Mouse (Mus musculus): ENCODE results near the gene Rsph6a. TPM values are rescaled to one million over a fixed set of nuclear protein-coding genes. Genes with fewer than 3 reads are reported as not detected.

The Rsph6a gene
- polyA plus RNA-seq, 1 experiment from 2014 or later: not detected

DNA sequence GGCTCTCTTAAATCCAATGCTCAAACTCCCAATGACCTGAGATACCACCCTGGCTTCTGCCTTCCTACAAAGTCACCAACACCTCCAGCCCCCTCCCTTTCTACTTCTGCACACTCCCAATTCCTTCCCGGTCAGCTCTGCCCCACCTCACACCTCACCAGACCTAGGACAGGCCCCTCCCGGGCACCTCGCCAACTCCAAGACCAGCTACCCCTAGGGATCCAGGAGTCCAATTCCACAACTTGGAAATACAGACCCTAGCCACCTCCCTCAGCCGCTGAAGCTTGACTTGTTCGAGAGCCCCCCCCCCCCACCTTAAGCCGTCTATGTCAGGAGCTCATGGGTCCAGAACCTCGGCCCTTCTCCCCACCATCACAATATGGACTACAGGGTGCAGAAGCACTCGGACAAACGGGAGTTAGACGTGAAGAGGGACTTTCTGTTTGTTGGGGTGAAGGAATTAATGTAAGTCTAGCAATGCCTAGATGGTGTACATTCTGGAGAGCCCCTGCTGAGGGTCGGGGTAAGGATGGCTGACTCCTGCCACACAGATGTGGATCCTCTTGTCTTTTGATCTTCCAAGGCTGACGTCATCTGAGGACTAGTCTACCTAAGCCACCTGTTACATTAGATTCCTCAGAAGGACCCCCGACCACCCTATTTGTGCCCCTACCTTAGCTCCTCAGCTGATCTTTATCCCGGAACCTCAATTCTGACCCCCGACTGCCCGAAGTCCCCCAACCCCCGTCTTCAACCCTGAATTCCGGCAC, 32.1 kb upstream of the Rsph6a start:
- H3K4me1 ChIP-seq: peaks cover 25% of the 10 kb centered on the region
- H3K4me3 ChIP-seq: peak overlapping the region; percentile 95
- ATAC-seq (ENCODE audit: insufficient number of reproducible peaks, low FRiP score, low TSS enrichment, low read depth): no peak
- peak overlapping the region; percentile 14 for H3K4me2 ChIP-seq
- no peaks in the 10 kb centered on the region for H3K9me3 ChIP-seq
- WGBS: 50% methylated on average over 18 of the region's 18 CpGs
- H3K9ac ChIP-seq: 0 out of 2 replicates have a peak overlapping the region, but pooled peaks have one; percentile 10
- peaks cover 40% of the 10 kb centered on the region for H3K27me3 ChIP-seq
- H3K36me3 ChIP-seq: no peaks in the 10 kb centered on the region
- no peak overlapping the region for H3K27ac ChIP-seq

GRCm38 (mm10) chr7:19023357-19023814, 31.1 kb upstream of the Rsph6a start, which contains the start of gene Foxa3:
Foxa3 (minus strand) TSS chr7:19023538.
- H3K4me1 ChIP-seq: peaks cover 29% of the 10 kb centered on the region
- no peak for ATAC-seq (ENCODE audit: insufficient number of reproducible peaks, low FRiP score, low TSS enrichment, low read depth)
- no peaks in the 10 kb centered on the region for H3K9me3 ChIP-seq
- H3K4me3 ChIP-seq: peak within 1 kb of the TSS; percentile 95
- H3K36me3 ChIP-seq: no peaks in the 10 kb centered on the region
- H3K4me2 ChIP-seq: peak within 1 kb of the TSS; percentile 81
- H3K27me3 ChIP-seq: peaks cover 40% of the 10 kb centered on the region
- peak within 1 kb of the TSS; percentile 61; the same call in 1 of the 2 replicates for H3K27ac ChIP-seq
- 4% methylated on average over 28 of the region's 30 CpGs for WGBS
- H3K9ac ChIP-seq: peak within 1 kb of the TSS; percentile 89

DNA sequence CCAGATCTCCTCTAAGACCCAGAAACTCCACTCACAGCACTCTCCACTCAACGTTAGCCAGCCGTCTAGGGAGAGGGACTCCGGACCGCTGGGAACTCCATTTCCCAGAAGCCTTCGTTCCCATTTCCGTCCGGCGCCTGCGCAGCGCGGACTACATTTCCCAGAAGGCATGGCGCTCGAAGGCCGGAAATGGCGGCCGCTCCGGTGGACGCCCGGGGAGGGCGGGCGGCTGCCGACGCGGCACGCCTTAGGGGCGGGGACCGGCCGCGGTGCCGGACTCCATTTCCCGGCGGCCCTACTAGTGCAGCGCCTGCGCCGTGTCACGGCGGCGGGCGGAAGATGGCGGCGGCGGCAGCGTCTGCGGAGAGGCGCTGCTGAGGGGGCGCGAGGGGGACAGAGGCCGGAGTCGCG, 30.4 kb upstream of the Rsph6a start, which contains the start of gene Sympk:
TSS of gene Sympk (plus strand) at position 282 of the 411 bp plus-strand sequence.
- peaks cover 5% of the 10 kb centered on the region for H3K36me3 ChIP-seq
- WGBS: under 1% methylated on average over 42 of the region's 50 CpGs
- H3K27ac ChIP-seq: peak within 1 kb of the TSS; percentile 61
- peaks cover 40% of the 10 kb centered on the region for H3K27me3 ChIP-seq
- peak; percentile 92 for ATAC-seq (ENCODE audit: insufficient number of reproducible peaks, low FRiP score, low TSS enrichment, low read depth)
- H3K4me2 ChIP-seq: peak within 1 kb of the TSS; percentile 81
- H3K9me3 ChIP-seq: no peaks in the 10 kb centered on the region
- H3K9ac ChIP-seq: peak within 1 kb of the TSS; percentile 89
- H3K4me3 ChIP-seq: peak within 1 kb of the TSS; percentile 95
- peaks cover 29% of the 10 kb centered on the region for H3K4me1 ChIP-seq

GRCm38 (mm10) chr7:19024581-19025255, 29.8 kb upstream of the Rsph6a start:
- H3K27me3 ChIP-seq: peaks cover 40% of the 10 kb centered on the region
- H3K4me2 ChIP-seq: peak overlapping the region; percentile 81
- peaks cover 11% of the 10 kb centered on the region for H3K36me3 ChIP-seq
- H3K9ac ChIP-seq: peak overlapping the region; percentile 89
- H3K4me1 ChIP-seq: peaks cover 29% of the 10 kb centered on the region
- H3K27ac ChIP-seq: peak overlapping the region; percentile 61
- WGBS: 1% methylated on average over 36 of the region's 36 CpGs
- ATAC-seq (ENCODE audit: insufficient number of reproducible peaks, low FRiP score, low TSS enrichment, low read depth): peak; percentile 20; the same call in 1 of the 2 replicates
- H3K4me3 ChIP-seq: peak overlapping the region; percentile 95
- H3K9me3 ChIP-seq: no peaks in the 10 kb centered on the region

DNA sequence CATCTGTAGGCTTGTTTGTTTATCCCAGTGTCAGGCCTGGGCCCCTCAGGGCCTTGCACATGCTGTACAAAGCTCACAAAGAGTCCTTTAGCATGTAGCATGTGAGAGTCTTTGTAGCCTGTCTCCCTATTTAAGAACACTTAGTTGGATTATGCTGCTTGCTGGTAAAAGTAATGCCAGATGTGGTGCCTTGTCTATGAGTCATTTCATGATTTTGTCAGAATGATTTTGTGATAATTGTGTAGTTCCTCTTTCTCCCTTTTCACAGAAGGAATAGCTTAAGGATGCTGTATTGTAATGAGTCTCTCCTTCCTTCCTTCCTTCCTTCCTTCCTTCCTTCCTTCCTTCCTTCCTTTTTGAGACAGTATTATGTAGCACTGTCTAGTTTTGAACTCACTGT, 26.4 kb upstream of the Rsph6a start:
- H3K36me3 ChIP-seq: peaks cover 43% of the 10 kb centered on the region
- ATAC-seq (ENCODE audit: insufficient number of reproducible peaks, low FRiP score, low TSS enrichment, low read depth): no peak
- no peak overlapping the region for H3K4me2 ChIP-seq
- H3K9ac ChIP-seq: no peak overlapping the region
- H3K27ac ChIP-seq: no peak overlapping the region
- H3K27me3 ChIP-seq: peaks cover 9% of the 10 kb centered on the region
- peaks cover 29% of the 10 kb centered on the region for H3K4me1 ChIP-seq
- no peaks in the 10 kb centered on the region for H3K9me3 ChIP-seq
- H3K4me3 ChIP-seq: no peak overlapping the region

- no peaks in the 10 kb centered on the region for H3K27me3 ChIP-seq
- no peak overlapping the region for H3K4me2 ChIP-seq
- no peak for ATAC-seq (ENCODE audit: insufficient number of reproducible peaks, low FRiP score, low TSS enrichment, low read depth)
- no peaks in the 10 kb centered on the region for H3K9me3 ChIP-seq
- 69% methylated on average over 6 of the region's 6 CpGs for WGBS
- H3K9ac ChIP-seq: no peak overlapping the region
- peaks cover 52% of the 10 kb centered on the region for H3K36me3 ChIP-seq
- H3K4me3 ChIP-seq: no peak overlapping the region
- peaks cover 20% of the 10 kb centered on the region for H3K4me1 ChIP-seq
- H3K27ac ChIP-seq: no peak overlapping the region
Measured at GRCm38 (mm10) chr7:19029084-19029653, 25.3 kb upstream of the Rsph6a start.

DNA sequence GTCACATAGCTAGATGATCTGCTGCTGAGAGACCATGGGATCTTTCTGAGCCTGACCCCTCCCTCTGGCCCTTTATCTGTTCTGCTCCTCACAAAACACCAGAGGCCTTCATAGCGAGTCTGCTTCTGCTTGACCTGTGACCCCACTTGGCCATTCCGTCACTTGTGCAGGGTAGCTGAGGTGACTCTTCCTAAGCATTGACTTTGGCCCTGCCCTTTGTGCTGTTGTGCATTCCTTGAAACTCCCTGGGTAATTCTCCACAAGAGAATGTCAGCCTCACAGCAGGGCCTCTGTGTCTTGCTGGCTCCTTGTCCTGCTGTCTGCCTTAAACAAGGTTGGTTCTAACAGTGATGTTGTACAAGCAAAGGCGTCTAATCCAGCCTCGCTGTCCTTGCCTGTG, 22.8 kb upstream of the Rsph6a start:
- H3K27me3 ChIP-seq: no peaks in the 10 kb centered on the region
- H3K9ac ChIP-seq: no peak overlapping the region
- no peak overlapping the region for H3K27ac ChIP-seq
- no peak for ATAC-seq (ENCODE audit: insufficient number of reproducible peaks, low FRiP score, low TSS enrichment, low read depth)
- H3K4me2 ChIP-seq: no peak overlapping the region
- no peaks in the 10 kb centered on the region for H3K9me3 ChIP-seq
- no peak overlapping the region for H3K4me3 ChIP-seq
- H3K4me1 ChIP-seq: peaks cover 4% of the 10 kb centered on the region; the same call in 1 of the 2 replicates
- WGBS: 82% methylated on average over 4 of the region's 4 CpGs
- H3K36me3 ChIP-seq: peaks cover 77% of the 10 kb centered on the region

DNA sequence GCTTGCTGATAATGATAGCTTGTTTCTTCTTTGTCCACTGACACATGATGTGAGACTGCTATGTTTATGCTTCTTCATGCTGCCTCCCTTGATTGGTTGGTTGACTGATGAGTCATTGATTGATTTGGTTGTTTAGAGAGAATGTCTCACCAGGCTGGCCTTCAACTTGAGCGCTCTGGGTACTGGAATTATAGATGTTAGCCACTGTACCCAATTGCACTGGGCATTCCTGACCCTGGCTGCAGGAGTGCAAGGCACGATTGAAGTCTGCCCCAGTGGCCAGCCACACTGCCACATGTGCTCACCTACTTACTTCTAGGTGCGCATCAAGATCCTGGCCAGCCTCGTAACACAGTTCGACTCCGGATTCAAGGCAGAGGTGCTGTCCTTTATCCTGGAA, 9.9 kb upstream of the Rsph6a start:
- WGBS: 93% methylated on average over 6 of the region's 6 CpGs
- ATAC-seq (ENCODE audit: insufficient number of reproducible peaks, low FRiP score, low TSS enrichment, low read depth): no peak
- H3K27me3 ChIP-seq: no peaks in the 10 kb centered on the region
- no peak overlapping the region for H3K4me2 ChIP-seq
- H3K9me3 ChIP-seq: no peaks in the 10 kb centered on the region
- no peak overlapping the region for H3K4me3 ChIP-seq
- H3K27ac ChIP-seq: no peak overlapping the region
- H3K9ac ChIP-seq: no peak overlapping the region
- no peaks in the 10 kb centered on the region for H3K4me1 ChIP-seq
- peaks cover 99% of the 10 kb centered on the region for H3K36me3 ChIP-seq

DNA sequence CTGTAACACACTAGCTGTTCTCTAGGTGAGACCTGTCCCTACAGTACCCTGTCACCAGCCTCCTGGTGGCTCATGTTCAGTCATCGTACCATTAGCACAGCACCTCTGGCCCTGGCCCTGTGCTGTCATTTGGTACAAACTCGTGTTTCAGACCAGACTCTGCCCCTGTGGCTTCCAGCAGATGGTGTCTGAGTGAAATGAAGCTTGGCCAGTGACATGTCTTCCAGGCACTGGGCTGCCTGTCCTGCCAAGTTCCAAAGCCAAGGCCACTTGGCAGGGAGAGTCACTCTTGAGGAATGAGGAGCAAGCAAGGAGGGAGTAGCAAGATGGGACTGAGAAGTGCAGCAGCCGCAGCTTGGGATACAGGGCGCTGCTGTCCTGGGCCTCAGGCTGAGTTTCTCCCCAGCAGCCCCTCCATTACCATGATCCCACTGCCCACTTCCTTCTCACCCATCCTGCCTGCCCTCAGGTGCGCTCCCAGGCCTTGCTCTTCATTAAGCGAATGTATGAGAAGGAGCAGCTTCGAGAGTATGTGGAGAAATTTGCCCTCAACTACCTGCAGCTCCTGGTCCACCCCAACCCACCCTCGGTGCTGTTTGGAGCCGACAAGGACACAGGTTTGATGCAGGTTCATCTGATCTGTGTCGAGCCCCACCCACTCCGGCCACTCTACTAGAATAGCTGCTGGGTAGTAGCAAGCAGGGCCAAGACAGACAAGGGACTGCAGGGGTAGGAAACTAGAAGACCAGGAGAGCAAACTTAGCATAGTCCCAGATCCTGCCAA, 8.0 kb upstream of the Rsph6a start:
- H3K27me3 ChIP-seq: no peaks in the 10 kb centered on the region
- no peak overlapping the region for H3K27ac ChIP-seq
- WGBS: 89% methylated on average over 11 of the region's 11 CpGs
- H3K4me1 ChIP-seq: no peaks in the 10 kb centered on the region
- peaks cover 99% of the 10 kb centered on the region for H3K36me3 ChIP-seq
- ATAC-seq (ENCODE audit: insufficient number of reproducible peaks, low FRiP score, low TSS enrichment, low read depth): no peak
- H3K4me3 ChIP-seq: no peak overlapping the region
- no peak overlapping the region for H3K4me2 ChIP-seq
- H3K9me3 ChIP-seq: no peaks in the 10 kb centered on the region
- H3K9ac ChIP-seq: no peak overlapping the region

DNA sequence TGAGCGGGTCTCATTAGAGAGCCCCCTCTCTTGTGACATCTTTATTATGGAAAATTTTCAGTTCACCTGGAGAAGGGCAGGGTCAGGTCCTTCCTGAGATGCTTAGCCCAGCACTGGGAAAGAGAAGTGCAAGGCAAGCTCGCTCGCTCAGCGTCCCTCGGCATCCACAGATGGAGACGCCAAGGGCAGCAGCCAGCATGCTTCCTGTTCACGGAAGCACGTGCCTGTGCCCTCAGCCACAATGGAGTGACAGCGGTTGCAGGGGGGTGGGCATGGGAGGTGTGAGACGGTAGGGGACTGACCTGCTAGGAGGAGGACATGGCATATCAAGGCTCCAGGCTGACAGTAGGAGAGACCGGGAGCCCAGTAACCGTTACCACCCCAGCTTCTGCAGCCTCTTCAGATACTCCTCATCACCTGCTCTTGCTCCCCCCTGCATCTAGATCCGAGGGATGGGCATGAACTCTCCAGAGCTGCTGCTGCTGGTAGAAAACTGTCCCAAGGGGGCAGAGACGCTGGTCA, 6.4 kb upstream of the Rsph6a start:
- H3K9me3 ChIP-seq: no peaks in the 10 kb centered on the region
- H3K27me3 ChIP-seq: no peaks in the 10 kb centered on the region
- H3K4me3 ChIP-seq: no peak overlapping the region
- peaks cover 98% of the 10 kb centered on the region for H3K36me3 ChIP-seq
- H3K4me1 ChIP-seq: no peaks in the 10 kb centered on the region
- no peak overlapping the region for H3K9ac ChIP-seq
- no peak overlapping the region for H3K27ac ChIP-seq
- 87% methylated on average over 14 of the region's 14 CpGs for WGBS
- no peak for ATAC-seq (ENCODE audit: insufficient number of reproducible peaks, low FRiP score, low TSS enrichment, low read depth)
- no peak overlapping the region for H3K4me2 ChIP-seq

DNA sequence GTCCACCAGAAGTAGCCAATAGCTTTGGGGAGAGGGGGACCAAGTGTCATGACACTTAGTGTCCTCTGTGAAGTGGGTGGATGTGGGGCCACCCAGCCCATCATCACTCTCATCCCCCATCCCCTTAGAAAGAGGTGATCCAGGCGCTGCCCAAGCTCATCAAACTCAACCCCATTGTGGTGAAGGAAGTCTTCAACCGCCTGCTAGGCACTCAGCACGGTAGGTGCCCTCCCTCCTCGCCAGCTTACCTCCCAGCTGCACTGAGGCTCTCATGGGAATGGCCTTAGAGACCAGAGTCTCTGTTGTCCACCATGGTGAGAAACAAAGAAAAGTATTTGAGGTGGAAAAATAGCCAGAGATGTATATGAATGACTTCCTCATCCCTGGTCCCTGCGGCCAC, 5.2 kb upstream of the Rsph6a start:
- H3K4me3 ChIP-seq: no peak overlapping the region
- no peak overlapping the region for H3K27ac ChIP-seq
- H3K4me2 ChIP-seq: no peak overlapping the region
- no peak overlapping the region for H3K9ac ChIP-seq
- peaks cover 94% of the 10 kb centered on the region for H3K36me3 ChIP-seq
- no peaks in the 10 kb centered on the region for H3K9me3 ChIP-seq
- no peak for ATAC-seq (ENCODE audit: insufficient number of reproducible peaks, low FRiP score, low TSS enrichment, low read depth)
- no peaks in the 10 kb centered on the region for H3K27me3 ChIP-seq
- 87% methylated on average over 5 of the region's 5 CpGs for WGBS
- peaks cover 6% of the 10 kb centered on the region for H3K4me1 ChIP-seq
